Mouse (Mus musculus): ENCODE data around the gene Ptprc. TPM values are rescaled to one million over a fixed set of nuclear protein-coding genes. Genes with fewer than 3 reads are reported as not detected.
A peak's percentile ranks its signal among the peaks of the same experiment; 100 is the strongest.

Ptprc gene
- total and polyA plus RNA-seq, 3 experiments, result 120 to 211 (median 136) TPM

DNA sequence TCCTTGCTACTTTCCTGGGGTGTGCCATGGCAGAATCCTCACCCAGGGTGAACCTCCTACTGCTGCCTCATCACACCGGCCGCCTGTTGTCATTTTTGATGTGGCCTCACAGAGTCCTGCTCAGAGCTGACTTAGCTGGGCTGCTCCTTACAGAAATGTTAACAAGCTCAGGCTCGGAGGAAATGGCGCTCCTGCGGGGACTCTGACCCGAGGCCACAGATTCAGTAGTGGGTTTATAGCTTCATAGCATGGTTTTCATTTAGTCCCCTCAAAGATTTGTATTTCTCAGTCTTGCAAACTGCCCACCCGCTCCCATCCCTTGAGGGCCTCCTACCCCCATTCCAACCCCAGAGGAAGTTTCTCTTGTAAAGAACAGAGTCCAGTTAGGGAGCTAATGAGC lies 30.5 kb upstream of the Ptprc start:
- Histone ChIP-seq H3K79me2 (replicated peaks; ENCODE audit: control insufficient read depth, extremely low read depth, insufficient read depth, poor library complexity, severe bottlenecking) (no peaks in the 10 kb centered on the region), H3K36me3 (replicated peaks in 1 of 2; ENCODE audit: control insufficient read depth in 1 of 2, insufficient read depth in 1 of 2, low read length in 1 of 2) (no peaks in the 10 kb centered on the region), H3K27ac (ENCODE audit: insufficient read depth, low read depth) (no peak overlapping the region), H3K4me2 (ENCODE audit: insufficient read depth, low read depth, poor library complexity, severe bottlenecking) (no peak overlapping the region), H3K4me1 (ENCODE audit: control insufficient read depth in 1 of 2, insufficient read depth in 2 of 2) (peaks cover 0 to 3% of the 10 kb centered on the region in 2 experiments; a peak in 1 of 4 replicates), H3K27me3 (replicated peaks) (no peaks in the 10 kb centered on the region), H3K4me3 (replicated peaks in 1 of 3; ENCODE audit: low read depth in 2 of 3, low read length in 2 of 3, poor library complexity in 1 of 3) (no peak overlapping the region), H3K9me3 (replicated peaks; ENCODE audit: low read length) (no peaks in the 10 kb centered on the region), H3K9ac (ENCODE audit: insufficient read depth, low read depth) (no peak overlapping the region)
- dilution Hi-C loops (cut with MboI; ENCODE audit: extremely low pct_ligation_motif_present, extremely low pct_unique_long_range_greater_than_20kb, low sequenced_read_pairs) (no loop called here), in situ Hi-C loops (cut with MboI; ENCODE audit: low pct_ligation_motif_present, low pct_unique_long_range_greater_than_20kb, low sequenced_read_pairs) (no loop called here)
- DNase-seq (ENCODE audit: extremely low read depth), result no peak
- TF ChIP-seq MEF2A (IDR thresholded peaks at IDR 0.05; ENCODE audit: borderline replicate concordance, low read depth, low read length), result no peak

DNA sequence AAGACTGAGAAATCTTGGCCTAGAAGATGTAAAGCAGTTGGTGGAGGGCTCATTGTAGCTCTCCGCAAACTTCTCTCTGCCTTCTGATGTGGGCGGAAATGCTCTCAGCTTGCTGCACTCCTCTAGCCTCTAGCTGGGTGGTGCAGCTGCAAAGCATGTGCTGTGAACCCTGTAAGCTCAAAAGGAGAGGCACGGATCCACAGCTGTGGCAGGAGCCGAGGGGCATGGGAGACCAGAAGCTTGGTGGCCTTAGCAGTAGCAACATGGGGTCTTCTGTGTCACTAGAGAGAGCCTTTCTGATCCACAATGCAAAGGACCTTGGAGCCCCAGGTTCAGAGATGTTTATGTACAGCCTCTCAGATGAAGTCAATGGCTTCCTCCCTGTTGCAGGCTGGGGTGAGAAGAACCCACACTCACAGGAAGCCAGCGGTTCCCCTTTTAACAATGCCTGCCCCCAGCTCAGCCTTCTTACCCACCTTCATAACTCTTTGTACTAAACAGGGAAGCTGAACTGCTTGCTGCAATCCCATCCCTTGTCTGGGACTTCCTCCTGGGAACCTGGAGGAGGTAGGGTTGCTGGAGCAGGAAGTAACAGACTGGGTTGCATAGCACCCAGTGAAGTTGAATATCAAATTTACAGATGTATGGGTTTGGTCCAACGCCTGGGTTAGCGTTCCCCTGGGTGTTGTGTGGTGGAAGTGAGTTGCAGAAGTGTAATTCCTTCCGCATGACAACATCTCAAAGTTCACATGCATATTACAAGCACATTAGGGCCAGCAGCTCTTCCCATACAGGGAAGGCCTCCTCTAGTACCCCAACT lies 16.4 kb upstream of the Ptprc start:
- H3K4me3 ChIP-seq (replicated peaks in 1 of 3; ENCODE audit: low read depth in 2 of 3, low read length in 2 of 3, poor library complexity in 1 of 3), result peak overlapping the region in 1 of 3 experiments; percentile 19
- 0 out of 2 replicates have a peak overlapping the region, but pooled peaks have one; percentile 16 for H3K9ac ChIP-seq (ENCODE audit: insufficient read depth, low read depth)
- dilution Hi-C loops (cut with MboI; ENCODE audit: extremely low pct_ligation_motif_present, extremely low pct_unique_long_range_greater_than_20kb, low sequenced_read_pairs) (no loop called here), in situ Hi-C loops (cut with MboI; ENCODE audit: low pct_ligation_motif_present, low pct_unique_long_range_greater_than_20kb, low sequenced_read_pairs) (no loop called here)
- H3K4me1 ChIP-seq (ENCODE audit: control insufficient read depth in 1 of 2, insufficient read depth in 2 of 2), result peaks cover 15 to 23% of the 10 kb centered on the region in 2 experiments
- H3K36me3 ChIP-seq (replicated peaks in 1 of 2; ENCODE audit: control insufficient read depth in 1 of 2, insufficient read depth in 1 of 2, low read length in 1 of 2), result no peaks in the 10 kb centered on the region
- H3K4me2 ChIP-seq (ENCODE audit: insufficient read depth, low read depth, poor library complexity, severe bottlenecking), result peak overlapping the region; percentile 41
- no peaks in the 10 kb centered on the region for H3K9me3 ChIP-seq (replicated peaks; ENCODE audit: low read length)
- H3K27me3 ChIP-seq (replicated peaks), result no peaks in the 10 kb centered on the region
- peak; percentile 86 for DNase-seq (ENCODE audit: extremely low read depth)
- H3K79me2 ChIP-seq (replicated peaks; ENCODE audit: control insufficient read depth, extremely low read depth, insufficient read depth, poor library complexity, severe bottlenecking), result no peaks in the 10 kb centered on the region
- peak overlapping the region; percentile 20; the same call in 1 of the 2 replicates for H3K27ac ChIP-seq (ENCODE audit: insufficient read depth, low read depth)
- TF ChIP-seq ZNF384 (IDR thresholded peaks at IDR 0.05; ENCODE audit: low read depth, low read length) (no peak), TCF12 (IDR thresholded peaks at IDR 0.05; ENCODE audit: low read depth, low read length) (0 out of 2 replicates have a peak, but pooled peaks have one; percentile 29), PAX5 (IDR thresholded peaks at IDR 0.05; ENCODE audit: low read length) (no peak), EP300 (IDR thresholded peaks at IDR 0.05; ENCODE audit: low read length) (peak; percentile 17; the same call in 1 of the 2 replicates), MXI1 (IDR thresholded peaks at IDR 0.05; ENCODE audit: low read depth, low read length) (no peak), USF2 (conservative IDR thresholded peaks at IDR 0.05; ENCODE audit: low read depth, low read length) (no peak), JUND (conservative IDR thresholded peaks at IDR 0.05; ENCODE audit: low read depth, low read length) (peak; percentile 18; the same call in 1 of the 2 replicates), BHLHE40 (IDR thresholded peaks at IDR 0.05; ENCODE audit: low read depth, low read length) (peak; percentile 75), ZC3H11A (IDR thresholded peaks at IDR 0.05; ENCODE audit: low read depth, low read length) (no peak), CHD1 (IDR thresholded peaks at IDR 0.05; ENCODE audit: low read depth, low read length) (no peak), ELF1 (IDR thresholded peaks at IDR 0.05; ENCODE audit: low read depth, low read length) (no peak), CHD2 (IDR thresholded peaks at IDR 0.05; ENCODE audit: low read length) (no peak), POLR2A (IDR thresholded peaks at IDR 0.05; ENCODE audit: low read depth, low read length) (no peak), TBP (conservative IDR thresholded peaks at IDR 0.05; ENCODE audit: low read depth, low read length) (0 out of 2 replicates have a peak, but pooled peaks have one; percentile 37), MAX (IDR thresholded peaks at IDR 0.05; ENCODE audit: low read length) (peak; percentile 56; the same call in 1 of the 2 replicates), MAFK (IDR thresholded peaks at IDR 0.05; ENCODE audit: insufficient replicate concordance, low read length) (no peak), MYC (IDR thresholded peaks at IDR 0.05; ENCODE audit: low read depth, low read length) (0 out of 2 replicates have a peak, but pooled peaks have one; percentile 43), SIN3A (IDR thresholded peaks at IDR 0.05; ENCODE audit: low read length) (no peak), POLR2AphosphoS2 (IDR thresholded peaks at IDR 0.05; ENCODE audit: low read depth, low read length) (no peak), CTCF (conservative IDR thresholded peaks at IDR 0.05 in 1 of 2, IDR thresholded peaks at IDR 0.05 in 1 of 2; ENCODE audit: low read depth in 2 of 2, low read length in 2 of 2) (no peak), USF1 (IDR thresholded peaks at IDR 0.05; ENCODE audit: low read depth, low read length) (no peak), RAD21 (IDR thresholded peaks at IDR 0.05; ENCODE audit: low read depth, low read length) (no peak; the same call in 1 of the 2 replicates), MEF2A (IDR thresholded peaks at IDR 0.05; ENCODE audit: borderline replicate concordance, low read depth, low read length) (no peak), IRF4 (IDR thresholded peaks at IDR 0.05; ENCODE audit: low read depth, low read length) (peak; percentile 36; the same call in 1 of the 2 replicates), SMC3 (IDR thresholded peaks at IDR 0.05; ENCODE audit: low read depth, low read length) (no peak), GABPA (IDR thresholded peaks at IDR 0.05; ENCODE audit: insufficient replicate concordance, low read depth, low read length) (no peak), KAT2A (IDR thresholded peaks at IDR 0.05; ENCODE audit: insufficient replicate concordance, low read length) (no peak), ZKSCAN1 (IDR thresholded peaks at IDR 0.05; ENCODE audit: borderline replicate concordance, low read depth, low read length) (no peak), NRF1 (IDR thresholded peaks at IDR 0.05; ENCODE audit: low read depth, low read length) (no peak), MAZ (IDR thresholded peaks at IDR 0.05; ENCODE audit: low read depth, low read length) (no peak), RCOR1 (conservative IDR thresholded peaks at IDR 0.05; ENCODE audit: low read depth, low read length) (no peak), ZMIZ1 (IDR thresholded peaks at IDR 0.05; ENCODE audit: low read depth, low read length) (no peak)

Measured in CH12.LX (cell line).